Mouse (Mus musculus): Measurements from ENCODE around the gene Casp8ap2.

Casp8ap2 gene

GRCm38 (mm10) chr4:32668291-32668690 is 53.0 kb downstream of the Casp8ap2 start:
- DNase-seq (ENCODE audit: low spot score in 2 of 2) = no peak

GRCm38 (mm10) chr4:32669825-32670224 is 54.6 kb downstream of the Casp8ap2 start:
- DNase-seq (ENCODE audit: low spot score in 2 of 2) = no peak

- no peak for DNase-seq (ENCODE audit: low spot score in 2 of 2)
Measured at GRCm38 (mm10) chr4:32674025-32674424, 58.8 kb downstream of the Casp8ap2 start.

- DNase-seq (ENCODE audit: low spot score in 2 of 2) = no peak
Measured at GRCm38 (mm10) chr4:32677471-32677870, 62.2 kb downstream of the Casp8ap2 start.

GRCm38 (mm10) chr4:32680843-32681242 is 65.6 kb downstream of the Casp8ap2 start:
- no peak for DNase-seq (ENCODE audit: low spot score in 2 of 2)

- no peak for DNase-seq (ENCODE audit: low spot score in 2 of 2)
Measured at GRCm38 (mm10) chr4:32682471-32682870, 67.2 kb downstream of the Casp8ap2 start.

GRCm38 (mm10) chr4:32683061-32683582 is 67.9 kb downstream of the Casp8ap2 start:
- no peak for DNase-seq (ENCODE audit: low spot score in 2 of 2)
